Comparison of ENCODE assay signal across 34 mouse cellular contexts in genomic region chr6:100937802-100938201, GRCm38 (mm10).
"Had no signal": no experiment of that assay in that cellular context is flagged by ENCODE, and none has a peak within 500 bp of the region (broad histone marks: within the 10 kb centered on the region; RNA-seq: fewer than 3 reads in every experiment).

No protein-coding gene starts in this region.

- H3K27ac ChIP-seq: heart, embryonic 10.5 days; heart, embryonic 13.5 days; hindbrain, embryonic 10.5 days; hindbrain, embryonic 12.5 days; hindbrain, embryonic 14.5 days; hindbrain, embryonic 15.5 days; hindbrain, postnatal 0 days; intestine, embryonic 15.5 days; kidney, embryonic 15.5 days; kidney, postnatal 0 days; layer of hippocampus, adult 2 months had no signal

- H3K9ac ChIP-seq: heart, embryonic 12.5 days; heart, embryonic 13.5 days; heart, embryonic 15.5 days; hindbrain, embryonic 12.5 days; hindbrain, embryonic 13.5 days; hindbrain, embryonic 14.5 days; hindbrain, embryonic 15.5 days; intestine, embryonic 15.5 days; kidney, embryonic 15.5 days had no signal

- H3K9me3 ChIP-seq: heart, embryonic 10.5 days; heart, embryonic 12.5 days; heart, embryonic 13.5 days; heart, embryonic 15.5 days; hindbrain, embryonic 10.5 days; hindbrain, embryonic 12.5 days; hindbrain, embryonic 13.5 days; hindbrain, embryonic 15.5 days; intestine, embryonic 15.5 days; kidney, embryonic 15.5 days had no signal

- H3K36me3 ChIP-seq: heart, embryonic 10.5 days; heart, embryonic 12.5 days; heart, embryonic 13.5 days; heart, embryonic 15.5 days; hindbrain, embryonic 10.5 days; hindbrain, embryonic 12.5 days; hindbrain, embryonic 13.5 days; hindbrain, embryonic 15.5 days; intestine, embryonic 15.5 days; kidney, embryonic 15.5 days had no signal

- H3K4me2 ChIP-seq: heart, embryonic 11.5 days; heart, embryonic 12.5 days; heart, embryonic 13.5 days; heart, embryonic 15.5 days; hindbrain, embryonic 12.5 days; hindbrain, embryonic 13.5 days; hindbrain, embryonic 14.5 days; hindbrain, embryonic 15.5 days; intestine, embryonic 15.5 days; kidney, embryonic 15.5 days had no signal

- H3K27me3 ChIP-seq: heart, embryonic 13.5 days; heart, embryonic 15.5 days; hindbrain, embryonic 12.5 days; hindbrain, embryonic 13.5 days; hindbrain, embryonic 15.5 days; intestine, embryonic 15.5 days; kidney, embryonic 15.5 days had no signal

- H3K4me3 ChIP-seq: heart, embryonic 10.5 days; heart, embryonic 12.5 days; heart, embryonic 13.5 days; heart, embryonic 15.5 days; hindbrain, embryonic 10.5 days; hindbrain, embryonic 12.5 days; hindbrain, embryonic 13.5 days; hindbrain, embryonic 15.5 days; intestine, embryonic 15.5 days; kidney, embryonic 15.5 days; layer of hippocampus, adult 2 months had no signal

- ATAC-seq: inflammation-experienced regulatory T-cells, adult 6 months; intestine, embryonic 15.5 days; intestine, embryonic 16.5 days; intestine, postnatal 0 days had no signal

- DNase-seq: heart, postnatal 10 days; heart, postnatal 14 days; heart, postnatal 36 days; heart, postnatal 4 days; kidney, adult 11 months; kidney, adult 18-20 months; kidney, adult 2 months; kidney, adult 8-10 months; kidney, adult 9 months; kidney, postnatal 10 days; kidney, postnatal 14 days; kidney, postnatal 25 days; kidney, postnatal 36 days; kidney, postnatal 4 days; layer of hippocampus, adult 9-11 months; layer of hippocampus, postnatal 36 days had no signal

- H3K4me1 ChIP-seq: heart, embryonic 10.5 days; hindbrain, embryonic 10.5 days; intestine, embryonic 15.5 days had no signal
